Mouse (Mus musculus) limb, embryonic 12.5 days (tissue): ENCODE results near the gene Rab3gap1. TPM values are rescaled to one million over a fixed set of nuclear protein-coding genes. Genes with fewer than 3 reads are reported as not detected.
A peak's percentile ranks its signal among the peaks of the same experiment; 100 is the strongest.

Source experiments
- ATAC-seq: fragments of 200-750 bp; cut with Nextera tagmentation; 2 replicates; pipeline ENCODE4 v1.8.0; 2017; ENCODE audit warnings: low read depth, moderate TSS enrichment; ENCODE audit not compliant: insufficient number of reproducible peaks, insufficient read depth, low FRiP score, low TSS enrichment
- H3K27ac ChIP-seq: fragments of 300-500 bp; sonication (generic); 2 replicates; pipeline ENCODE4 v1.5.1; 2016; ENCODE audit warnings: mild to moderate bottlenecking, moderate library complexity
- H3K27me3 ChIP-seq: fragments of 300-500 bp; sonication (generic); 2 replicates; pipeline ENCODE4 v1.6.1; 2016; ENCODE audit warnings: mild to moderate bottlenecking, moderate library complexity
- H3K36me3 ChIP-seq: fragments of 300-500 bp; sonication (generic); 2 replicates; pipeline ENCODE4 v1.6.1; 2016; ENCODE audit warnings: mild to moderate bottlenecking, moderate library complexity
- H3K4me1 ChIP-seq: fragments of 300-500 bp; sonication (generic); replicated peaks from 2 replicates; pipeline ENCODE4 v1.6.1; 2016
- H3K4me2 ChIP-seq: fragments of 300-500 bp; sonication (generic); 2 replicates; pipeline ENCODE4 v1.6.1; 2016; ENCODE audit warnings: mild to moderate bottlenecking, moderate library complexity
- H3K4me3 ChIP-seq: fragments of 300-500 bp; sonication (generic); replicated peaks from 2 replicates; pipeline ENCODE4 v1.5.1; 2016; ENCODE audit warnings: mild to moderate bottlenecking
- H3K9ac ChIP-seq: fragments of 300-500 bp; sonication (generic); replicated peaks from 2 replicates; pipeline ENCODE4 v1.6.1; 2016; ENCODE audit warnings: mild to moderate bottlenecking, moderate library complexity
- H3K9me3 ChIP-seq: fragments of 300-500 bp; sonication (generic); 2 replicates; pipeline ENCODE4 v1.6.1; 2016; ENCODE audit warnings: mild to moderate bottlenecking, moderate library complexity
- WGBS: fragments of 180-500 bp; shearing (Covaris S2); methylation state at CpG from one replicate; pipeline ENCODE4 v1.1.7; 2016; 5-methylcytosine and 5-hydroxymethylcytosine counted together
- polyA plus RNA-seq: library from polyadenylated mRNA; unstranded; fragments of >200 nt; fragmentation: Nextera tagmentation; extraction: Ambion mirVana; gene quantifications from 2 replicates; pipeline ENCODE4 v1.2.1, GENCODE M21; 2016

The Rab3gap1 gene
- polyA plus RNA-seq, 1 experiment from 2014 or later: 23.7 TPM

DNA sequence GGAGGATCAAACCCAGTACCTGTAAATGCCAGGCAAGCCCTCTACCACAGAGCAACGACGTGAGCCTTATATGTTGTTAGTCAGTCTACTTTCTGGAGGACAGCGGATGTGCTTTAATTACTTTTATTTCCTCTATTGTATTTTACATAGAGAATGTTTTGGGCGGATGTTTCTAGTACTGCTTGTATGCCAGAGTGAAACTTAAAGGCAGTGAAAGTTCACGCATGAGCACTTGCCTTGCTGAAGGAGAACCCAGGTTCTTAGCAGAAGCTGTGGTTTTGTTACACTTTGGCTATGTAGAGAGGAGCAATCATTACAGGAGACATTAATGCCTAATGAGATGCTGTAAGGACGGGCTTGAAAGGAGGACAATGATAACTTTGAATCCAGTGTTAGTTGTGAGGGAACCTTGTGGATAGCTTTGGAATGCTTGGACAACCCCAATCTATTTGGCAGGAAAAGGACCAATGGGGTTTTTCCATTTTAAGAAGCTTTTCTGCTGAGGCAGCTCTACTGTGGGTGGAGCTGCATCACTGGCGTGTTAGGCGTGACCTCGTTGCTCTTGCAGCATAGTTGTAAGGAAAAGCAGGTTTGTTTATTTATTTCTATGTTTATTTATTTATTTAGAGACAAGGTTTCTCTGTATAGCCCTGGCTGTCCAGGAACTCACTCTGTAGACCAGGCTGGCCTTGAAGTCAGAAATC lies 9.5 kb upstream of the Rab3gap1 start:
- no peak overlapping the region for H3K9ac ChIP-seq
- no peaks in the 10 kb centered on the region for H3K36me3 ChIP-seq
- no peak overlapping the region for H3K4me3 ChIP-seq
- no peak overlapping the region for H3K4me2 ChIP-seq
- H3K27me3 ChIP-seq: no peaks in the 10 kb centered on the region
- no peak overlapping the region for H3K27ac ChIP-seq
- WGBS: 89% methylated on average over 9 of the region's 9 CpGs
- H3K4me1 ChIP-seq: no peaks in the 10 kb centered on the region
- ATAC-seq: no peak
- H3K9me3 ChIP-seq: no peaks in the 10 kb centered on the region

DNA sequence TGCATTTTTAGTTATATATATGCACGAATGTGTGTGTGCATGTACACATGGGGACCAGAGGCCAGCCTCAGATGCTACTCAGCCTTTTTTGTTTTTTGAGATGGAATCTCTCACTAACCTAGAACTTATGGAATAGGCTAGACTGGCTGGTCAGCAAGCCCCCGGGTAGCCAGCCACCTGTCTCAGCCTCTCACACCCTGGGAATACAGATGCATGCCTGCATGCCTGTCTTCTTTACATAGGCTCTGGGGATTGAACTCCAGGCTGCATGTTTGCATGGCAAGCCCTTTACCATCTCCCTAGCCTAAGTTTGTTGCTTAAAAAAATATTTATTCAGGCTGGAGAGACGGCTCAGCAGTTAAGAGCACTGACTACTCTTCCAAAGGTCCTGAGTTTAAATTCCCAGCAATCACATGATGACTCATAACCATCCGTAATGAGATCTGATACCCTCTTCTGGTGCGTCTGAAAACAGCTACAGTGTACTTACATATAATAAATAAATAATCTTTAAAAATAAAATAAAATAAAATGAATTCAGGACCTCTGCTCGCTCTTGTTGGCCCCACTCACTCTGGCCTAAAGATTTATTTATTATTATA lies 8.7 kb upstream of the Rab3gap1 start:
- Histone ChIP-seq H3K27me3 (no peaks in the 10 kb centered on the region), H3K4me2 (no peak overlapping the region), H3K27ac (no peak overlapping the region), H3K9me3 (no peaks in the 10 kb centered on the region), H3K4me1 (no peaks in the 10 kb centered on the region), H3K4me3 (no peak overlapping the region), H3K9ac (no peak overlapping the region), H3K36me3 (no peaks in the 10 kb centered on the region)
- no peak for ATAC-seq
- WGBS: 76% methylated on average over 6 of the region's 6 CpGs

DNA sequence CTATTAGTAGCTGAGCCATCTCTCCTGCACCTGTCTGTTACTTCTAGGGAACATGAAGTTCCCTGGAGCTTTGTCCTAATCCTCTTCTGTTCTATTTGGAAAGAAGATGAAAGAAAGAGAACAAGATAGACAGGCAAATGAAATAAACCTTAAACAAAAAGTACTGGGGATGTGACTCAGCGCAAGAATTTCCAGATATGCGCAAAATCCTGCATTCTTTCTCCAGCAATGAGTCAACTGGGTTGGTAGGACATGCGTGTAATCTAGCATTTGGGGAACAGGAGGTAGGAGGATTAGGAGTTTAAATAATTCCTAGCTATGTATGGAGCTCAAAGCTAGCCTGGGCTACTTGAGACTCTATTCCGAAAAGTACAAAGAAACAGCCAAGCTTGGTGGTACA lies 8.1 kb upstream of the Rab3gap1 start:
- no peak overlapping the region for H3K27ac ChIP-seq
- H3K4me3 ChIP-seq: no peak overlapping the region
- ATAC-seq: no peak
- no peaks in the 10 kb centered on the region for H3K36me3 ChIP-seq
- H3K4me1 ChIP-seq: no peaks in the 10 kb centered on the region
- H3K4me2 ChIP-seq: no peak overlapping the region
- H3K9me3 ChIP-seq: no peaks in the 10 kb centered on the region
- no peaks in the 10 kb centered on the region for H3K27me3 ChIP-seq
- 91% methylated on average over 4 of the region's 4 CpGs for WGBS
- no peak overlapping the region for H3K9ac ChIP-seq

DNA sequence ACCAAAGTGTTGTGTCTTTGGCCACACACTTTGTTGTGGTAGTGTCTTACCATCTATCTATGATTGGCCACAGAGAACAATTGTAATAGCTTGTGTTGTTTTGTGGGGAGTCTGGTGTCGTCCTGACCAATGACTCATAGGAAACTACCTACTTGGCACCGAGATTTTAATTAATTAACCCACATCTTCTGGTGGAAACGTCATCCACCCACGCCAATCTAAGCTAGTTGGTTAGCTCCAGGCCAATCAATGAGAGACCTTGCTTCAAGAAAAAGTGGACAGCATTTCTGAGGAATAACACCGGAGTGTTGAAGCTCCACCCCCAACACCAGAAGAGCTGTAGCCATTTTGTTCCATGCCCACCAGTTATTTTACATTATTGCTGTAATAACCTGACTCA lies 6.7 kb upstream of the Rab3gap1 start:
- WGBS: 84% methylated on average over 5 of the region's 5 CpGs
- no peaks in the 10 kb centered on the region for H3K4me1 ChIP-seq
- H3K4me2 ChIP-seq: no peak overlapping the region
- H3K27ac ChIP-seq: no peak overlapping the region
- no peak for ATAC-seq
- no peak overlapping the region for H3K4me3 ChIP-seq
- H3K9ac ChIP-seq: no peak overlapping the region
- no peaks in the 10 kb centered on the region for H3K27me3 ChIP-seq
- no peaks in the 10 kb centered on the region for H3K9me3 ChIP-seq
- H3K36me3 ChIP-seq: no peaks in the 10 kb centered on the region

DNA sequence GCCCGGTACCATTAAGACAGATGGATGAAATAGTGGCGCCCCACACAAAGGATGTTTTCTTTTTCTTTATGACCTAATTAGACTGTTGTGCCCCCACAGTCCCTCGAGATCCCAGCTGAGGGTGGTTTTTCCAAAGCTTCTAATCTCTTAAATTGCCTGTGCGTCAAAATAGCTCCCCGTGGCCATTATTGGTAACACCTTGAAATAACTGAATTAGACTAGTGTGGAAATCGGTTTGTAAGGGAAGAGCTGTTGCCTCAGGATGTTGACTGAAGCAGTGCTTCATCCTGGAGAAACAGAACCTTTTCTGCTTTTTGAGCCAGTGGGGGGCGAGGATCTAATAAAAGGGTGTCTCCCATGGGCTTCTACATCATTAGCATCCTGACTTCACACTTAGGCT lies 4.8 kb upstream of the Rab3gap1 start:
- Histone ChIP-seq H3K9ac (no peak overlapping the region), H3K4me2 (no peak overlapping the region), H3K4me1 (no peaks in the 10 kb centered on the region), H3K4me3 (no peak overlapping the region), H3K9me3 (no peaks in the 10 kb centered on the region), H3K36me3 (no peaks in the 10 kb centered on the region), H3K27me3 (no peaks in the 10 kb centered on the region), H3K27ac (no peak overlapping the region)
- ATAC-seq: no peak
- WGBS: 54% methylated on average over 7 of the region's 7 CpGs

DNA sequence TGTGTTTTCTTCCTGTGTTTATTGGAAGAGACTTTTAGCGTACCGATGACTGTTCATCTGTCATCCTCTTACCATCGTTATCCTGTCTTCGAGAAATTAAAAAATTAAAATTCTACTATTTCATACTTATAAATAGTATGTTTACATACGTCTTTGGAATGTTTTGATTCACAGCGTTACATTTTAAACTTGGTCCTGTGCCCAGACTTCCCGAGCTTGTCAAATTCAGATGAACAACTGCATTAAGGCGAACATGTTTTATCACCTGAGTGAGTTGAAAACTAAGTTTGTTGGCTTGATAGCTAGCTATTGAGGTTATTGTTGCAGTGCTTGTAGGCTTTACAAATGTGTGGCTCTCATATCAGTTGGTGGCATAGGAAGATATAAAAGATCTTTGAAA lies 703 bp downstream of the Rab3gap1 start:
- Histone ChIP-seq H3K9ac (peak overlapping the region; percentile 76), H3K4me1 (no peaks in the 10 kb centered on the region), H3K27ac (no peak overlapping the region), H3K4me2 (peak overlapping the region; percentile 64), H3K4me3 (peak overlapping the region; percentile 78), H3K36me3 (peaks cover 16% of the 10 kb centered on the region; the same call in 1 of the 2 replicates), H3K9me3 (no peaks in the 10 kb centered on the region), H3K27me3 (no peaks in the 10 kb centered on the region)
- WGBS: 42% methylated on average over 8 of the region's 8 CpGs
- ATAC-seq: no peak

DNA sequence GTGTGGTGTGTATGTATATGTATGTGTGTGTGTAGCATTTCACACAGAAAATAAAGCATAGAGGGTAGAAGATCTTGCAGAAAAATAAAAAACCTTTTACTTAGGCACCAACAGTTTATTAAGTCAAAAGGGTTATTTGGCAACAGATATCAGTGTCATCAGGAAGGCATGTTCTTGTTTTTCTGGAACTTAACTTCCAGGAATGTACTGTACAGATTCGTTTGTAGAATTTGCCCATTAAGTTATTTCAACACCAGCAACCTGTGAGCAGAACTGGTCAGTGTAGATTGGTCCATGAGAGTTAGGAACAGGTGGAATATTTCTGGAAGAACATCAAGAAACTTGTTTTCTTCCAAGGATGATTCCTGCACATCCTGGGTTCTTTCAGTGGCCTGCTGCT lies 30.8 kb downstream of the Rab3gap1 start:
- Histone ChIP-seq H3K4me2 (no peak overlapping the region), H3K36me3 (peaks cover 14% of the 10 kb centered on the region), H3K4me1 (no peaks in the 10 kb centered on the region), H3K27ac (no peak overlapping the region), H3K9me3 (no peaks in the 10 kb centered on the region), H3K9ac (no peak overlapping the region), H3K4me3 (no peak overlapping the region), H3K27me3 (no peaks in the 10 kb centered on the region)
- no peak for ATAC-seq
- 85% methylated on average over 1 of the region's 1 CpGs for WGBS

DNA sequence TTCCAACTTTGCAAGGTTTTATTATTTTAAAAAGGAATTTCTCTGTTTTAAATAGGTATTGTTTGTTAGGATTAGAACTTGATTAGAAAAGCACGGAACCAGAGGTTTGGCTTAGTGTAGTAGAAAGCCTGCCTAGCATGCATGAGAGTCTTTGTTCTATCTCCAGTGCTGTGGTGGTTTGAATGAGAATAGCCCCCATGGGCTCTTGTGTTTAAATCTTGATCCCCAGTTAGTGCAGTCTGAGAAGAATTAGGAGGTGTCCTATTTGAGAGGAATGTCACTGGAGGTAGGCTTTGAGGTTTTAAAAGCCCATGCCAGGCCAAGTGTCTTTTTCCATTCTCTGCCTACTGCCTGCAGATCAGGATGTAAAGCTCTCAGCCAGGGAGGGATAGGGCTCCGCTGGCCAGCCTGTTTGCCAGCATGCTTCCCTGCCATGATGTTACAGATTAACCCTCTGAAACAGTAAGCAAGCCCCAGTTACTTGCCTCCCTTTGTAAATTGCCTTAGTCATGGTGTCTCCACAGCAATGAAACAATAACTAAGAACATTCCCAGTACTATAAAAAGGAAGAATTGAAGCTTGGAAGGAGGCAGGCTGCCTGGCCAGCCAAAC lies 36.3 kb downstream of the Rab3gap1 start:
- Histone ChIP-seq H3K27me3 (no peaks in the 10 kb centered on the region), H3K4me3 (no peak overlapping the region), H3K36me3 (peaks cover 32% of the 10 kb centered on the region), H3K4me2 (no peak overlapping the region), H3K9me3 (no peaks in the 10 kb centered on the region), H3K4me1 (no peaks in the 10 kb centered on the region), H3K27ac (no peak overlapping the region), H3K9ac (no peak overlapping the region)
- no peak for ATAC-seq
- whole genome bisulfite sequencing: 72% methylated on average over 2 of the region's 2 CpGs

DNA sequence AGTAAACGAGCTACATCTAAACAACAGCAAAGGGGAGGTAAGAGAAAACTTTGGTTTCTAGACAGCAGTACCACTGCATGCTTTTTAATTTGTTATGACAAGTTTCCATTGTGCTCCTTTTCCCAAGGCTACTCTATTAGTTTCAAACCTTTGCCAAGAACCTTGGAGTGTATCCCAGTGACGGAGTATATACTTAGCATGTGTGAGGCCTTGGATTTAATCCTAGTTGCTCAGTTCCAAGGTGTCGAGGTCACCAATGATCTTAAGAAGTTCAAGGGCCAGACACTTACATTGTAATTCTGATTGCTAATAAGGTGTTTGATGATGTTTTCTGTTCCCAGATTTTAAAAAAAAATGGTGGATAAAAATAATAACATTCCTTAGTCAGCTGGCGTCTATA lies 44.5 kb downstream of the Rab3gap1 start:
- no peak overlapping the region for H3K4me3 ChIP-seq
- H3K27ac ChIP-seq: no peak overlapping the region
- WGBS: 88% methylated on average over 4 of the region's 4 CpGs
- no peaks in the 10 kb centered on the region for H3K9me3 ChIP-seq
- H3K36me3 ChIP-seq: peaks cover 44% of the 10 kb centered on the region
- no peak overlapping the region for H3K4me2 ChIP-seq
- no peaks in the 10 kb centered on the region for H3K4me1 ChIP-seq
- no peak for ATAC-seq
- H3K27me3 ChIP-seq: no peaks in the 10 kb centered on the region
- no peak overlapping the region for H3K9ac ChIP-seq

DNA sequence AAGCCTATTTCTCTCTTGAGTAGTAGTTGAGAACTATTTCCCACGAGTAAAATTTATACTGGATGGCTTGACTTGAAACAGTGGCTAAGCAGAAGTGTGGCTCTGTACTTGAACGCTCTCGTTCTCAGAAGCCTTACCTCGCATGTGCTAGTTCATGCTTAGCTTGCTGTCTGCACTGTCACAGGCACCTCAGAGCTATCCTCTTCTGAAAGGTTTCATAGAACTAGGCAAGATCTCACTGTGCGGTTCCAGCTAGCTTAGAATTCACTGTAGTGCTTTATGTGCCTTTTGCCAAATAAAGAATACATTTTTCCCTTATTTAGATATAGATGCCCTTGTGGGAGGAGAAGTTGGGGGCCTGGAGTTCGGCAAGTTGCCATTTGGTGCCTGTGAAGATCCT lies 46.7 kb downstream of the Rab3gap1 start:
- Histone ChIP-seq H3K27ac (no peak overlapping the region), H3K4me2 (no peak overlapping the region), H3K4me3 (no peak overlapping the region), H3K27me3 (no peaks in the 10 kb centered on the region), H3K36me3 (peaks cover 55% of the 10 kb centered on the region), H3K9ac (no peak overlapping the region), H3K4me1 (no peaks in the 10 kb centered on the region), H3K9me3 (no peaks in the 10 kb centered on the region)
- ATAC-seq: no peak
- 84% methylated on average over 6 of the region's 6 CpGs for WGBS

DNA sequence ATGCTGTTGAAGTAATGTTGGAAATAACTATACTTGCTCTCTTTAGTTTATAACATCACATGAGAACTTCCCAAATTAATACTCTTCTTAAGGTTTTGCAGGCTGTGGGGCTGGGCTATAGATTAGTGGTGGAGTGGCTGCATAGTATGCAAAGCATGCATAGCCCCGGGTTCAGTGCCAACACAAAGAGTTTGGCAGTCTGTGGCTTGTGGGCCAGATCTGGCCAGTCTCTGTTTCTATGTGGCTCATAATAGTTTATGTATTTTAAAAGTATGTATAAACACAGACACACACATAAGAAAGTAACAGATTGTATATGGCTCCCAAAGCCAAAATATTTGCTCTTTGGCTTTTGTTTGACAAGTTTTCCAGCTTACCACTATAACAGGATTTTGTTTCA lies 47.2 kb downstream of the Rab3gap1 start:
- ATAC-seq: no peak
- WGBS: 59% methylated on average over 1 of the region's 1 CpGs
- no peaks in the 10 kb centered on the region for H3K4me1 ChIP-seq
- H3K9me3 ChIP-seq: no peaks in the 10 kb centered on the region
- no peaks in the 10 kb centered on the region for H3K27me3 ChIP-seq
- no peak overlapping the region for H3K4me3 ChIP-seq
- no peak overlapping the region for H3K4me2 ChIP-seq
- H3K9ac ChIP-seq: no peak overlapping the region
- H3K27ac ChIP-seq: no peak overlapping the region
- H3K36me3 ChIP-seq: peaks cover 53% of the 10 kb centered on the region
